Mouse (Mus musculus) heart, postnatal 14 days (tissue): Measurements from ENCODE around the gene 1700013G24Rik. TPM values are rescaled to one million over a fixed set of nuclear protein-coding genes. Genes with fewer than 3 reads are reported as not detected.

ENCODE experiments used
- DNase-seq, 2 experiments: peaks; one replicate each; pipeline ENCODE4 v3.0.0; 2021 to 2022
- intact Hi-C: fragments of 180-260 bp; cut with DNase I; formaldehyde crosslinking; loops from one replicate; pipeline ENCODE4 v1.15.1; 2025
- total RNA-seq, 2 experiments: library from RNA; stranded (reverse); gene quantifications; 2 replicates each; pipeline ENCODE4 v1.2.3; 2021

The 1700013G24Rik gene
- total RNA-seq, 2 experiments from 2014 or later, result not detected

DNA sequence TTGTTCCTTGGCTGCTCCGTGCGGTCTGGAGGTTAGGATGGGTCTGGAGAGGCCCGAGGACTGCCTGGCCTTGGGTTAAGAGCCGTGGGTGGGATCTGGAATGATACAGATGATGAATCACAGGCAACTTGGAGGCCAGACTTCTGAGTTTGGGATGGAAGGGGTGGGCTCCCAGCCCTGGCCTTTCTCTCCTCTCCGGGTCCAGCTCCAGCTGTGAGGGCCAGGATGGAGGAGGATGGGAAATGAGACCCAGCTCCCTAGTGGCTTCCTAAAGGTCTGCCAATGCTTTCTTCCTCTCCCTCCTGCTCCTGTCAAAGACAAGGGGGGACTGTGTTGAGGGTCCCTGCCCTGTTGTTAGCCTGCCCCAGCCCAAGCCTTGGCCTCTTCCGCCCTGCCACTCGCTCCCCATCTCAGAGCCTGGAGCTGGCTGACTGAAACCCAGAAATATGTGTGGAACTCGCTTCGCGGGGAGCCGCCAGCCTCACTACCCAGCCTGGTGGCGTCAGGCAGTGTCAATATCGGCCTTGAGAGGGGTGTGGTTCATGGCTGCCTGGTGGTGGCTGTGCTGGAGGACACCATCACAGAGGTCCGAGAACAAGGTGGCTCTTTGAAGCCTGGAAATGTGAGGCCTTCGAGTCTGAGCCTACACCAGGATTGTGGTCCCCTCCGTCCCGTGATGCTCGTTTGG is 20.8 kb downstream of the 1700013G24Rik start:
- intact Hi-C loops, result no loop called here
- DNase-seq, result peak in 1 of 2 experiments; percentile 55

DNA sequence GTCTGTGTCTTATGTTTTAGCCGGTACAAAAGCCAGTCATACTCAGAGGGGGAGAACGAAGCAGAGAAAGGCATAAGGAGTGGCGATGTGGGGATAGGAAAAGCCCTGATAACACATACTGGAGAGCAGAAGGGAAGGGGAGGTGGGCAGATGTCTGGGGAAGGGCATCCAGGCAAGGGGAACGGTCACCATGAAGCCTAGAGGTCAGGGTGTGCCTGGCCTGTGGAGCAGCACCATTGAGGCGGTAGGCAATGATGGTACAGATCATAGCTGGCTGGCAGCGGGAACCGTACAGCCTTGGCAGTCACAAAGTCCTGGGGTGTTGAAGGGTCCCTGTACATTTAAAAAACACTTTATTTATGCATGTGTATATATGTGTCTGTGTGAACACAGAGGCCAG is 21.6 kb downstream of the 1700013G24Rik start:
- intact Hi-C loops, result no loop called here
- DNase-seq, result no peak

DNA sequence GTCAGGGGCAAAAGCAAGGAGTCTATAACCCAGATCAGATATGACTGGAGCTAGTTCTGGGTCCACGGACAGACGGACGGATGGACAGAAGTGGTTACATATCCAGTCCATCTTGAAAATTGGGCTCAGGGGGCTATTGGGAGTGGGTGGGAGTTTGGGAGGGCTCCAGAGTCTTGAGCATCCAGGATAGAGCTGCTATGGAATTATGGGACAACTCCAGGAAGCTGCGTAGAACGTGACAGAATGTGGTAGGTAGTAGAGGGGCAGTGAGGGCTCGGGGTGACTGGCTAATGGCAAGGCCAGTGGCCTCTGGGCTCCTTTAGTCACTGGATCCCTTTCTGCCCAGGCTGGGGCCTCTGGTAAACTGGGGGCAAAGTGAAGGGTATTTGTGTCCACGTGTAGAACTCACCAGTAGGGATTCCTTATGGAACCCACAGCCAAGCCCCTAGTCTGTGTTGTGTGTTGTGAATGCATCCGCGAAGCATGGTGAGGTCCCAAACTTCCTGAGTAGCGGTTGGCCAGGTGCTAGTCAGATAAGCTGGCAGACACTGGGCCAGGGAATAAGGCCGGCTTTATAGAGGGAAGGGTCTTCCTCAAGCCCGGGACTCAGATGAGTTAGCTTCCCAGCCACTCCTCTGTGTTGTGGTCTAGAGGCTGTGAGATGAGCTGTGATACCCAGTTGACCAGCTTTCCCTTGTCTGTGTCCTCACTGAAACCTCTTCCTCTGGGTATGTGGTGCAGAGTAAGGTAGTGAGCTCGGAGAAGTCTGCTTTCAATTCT is 22.4 kb downstream of the 1700013G24Rik start:
- intact Hi-C loops, result no loop called here
- no peak for DNase-seq

- peak; percentile 85 for DNase-seq
- intact Hi-C loops, result no loop called here
Observed at GRCm38 (mm10) chr4:137476065-137476760, 23.1 kb downstream of the 1700013G24Rik start.

- intact Hi-C loops, result no loop called here
- DNase-seq, result peak; percentile 83 to 87
Observed at GRCm38 (mm10) chr4:137476761-137477237, 23.7 kb downstream of the 1700013G24Rik start.

GRCm38 (mm10) chr4:137477611-137478010 is 24.5 kb downstream of the 1700013G24Rik start:
- DNase-seq, result no peak

GRCm38 (mm10) chr4:137478306-137478705 is 25.2 kb downstream of the 1700013G24Rik start:
- DNase-seq, result peak in 1 of 2 experiments; percentile 46
- intact Hi-C loops, result loop anchor here (1.0 kb wide), 1 partner anchor 8 kb away; no protein-coding TSS in a partner anchor

More at GRCm38 (mm10) chr4:137477611-137478010, 24.5 kb downstream of the 1700013G24Rik start:
- intact Hi-C loops, result loop anchor here (1.0 kb wide), 1 partner anchor 7 kb away; no protein-coding TSS in a partner anchor

GRCm38 (mm10) chr4:137479757-137480156 is 26.7 kb downstream of the 1700013G24Rik start:
- intact Hi-C loops, result no loop called here

GRCm38 (mm10) chr4:137480191-137480992 is 27.3 kb downstream of the 1700013G24Rik start:
- intact Hi-C loops, result no loop called here

More at GRCm38 (mm10) chr4:137479757-137480156, 26.7 kb downstream of the 1700013G24Rik start:
- DNase-seq, result no peak

DNA sequence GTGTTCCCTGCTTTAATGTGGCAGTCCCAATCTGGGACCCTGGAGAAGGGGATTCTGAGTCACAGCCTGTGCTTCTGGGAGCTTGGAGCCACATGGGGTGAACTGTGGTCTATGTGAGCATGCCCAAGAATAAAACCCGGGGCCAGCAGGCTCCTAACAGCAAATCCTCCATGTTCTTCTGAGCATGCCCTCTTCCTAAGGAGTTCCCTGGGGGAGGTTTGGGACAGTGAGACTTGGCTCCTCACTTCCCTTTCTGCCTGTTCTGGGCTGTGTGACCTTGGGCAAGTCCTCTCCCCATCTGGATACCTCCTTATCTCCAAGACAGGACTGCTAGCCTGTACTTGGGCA is 27.9 kb downstream of the 1700013G24Rik start:
- intact Hi-C loops, result no loop called here
- peak in 1 of 2 experiments; percentile 12 for DNase-seq

More at GRCm38 (mm10) chr4:137480191-137480992, 27.3 kb downstream of the 1700013G24Rik start:
- DNase-seq, result no peak

DNA sequence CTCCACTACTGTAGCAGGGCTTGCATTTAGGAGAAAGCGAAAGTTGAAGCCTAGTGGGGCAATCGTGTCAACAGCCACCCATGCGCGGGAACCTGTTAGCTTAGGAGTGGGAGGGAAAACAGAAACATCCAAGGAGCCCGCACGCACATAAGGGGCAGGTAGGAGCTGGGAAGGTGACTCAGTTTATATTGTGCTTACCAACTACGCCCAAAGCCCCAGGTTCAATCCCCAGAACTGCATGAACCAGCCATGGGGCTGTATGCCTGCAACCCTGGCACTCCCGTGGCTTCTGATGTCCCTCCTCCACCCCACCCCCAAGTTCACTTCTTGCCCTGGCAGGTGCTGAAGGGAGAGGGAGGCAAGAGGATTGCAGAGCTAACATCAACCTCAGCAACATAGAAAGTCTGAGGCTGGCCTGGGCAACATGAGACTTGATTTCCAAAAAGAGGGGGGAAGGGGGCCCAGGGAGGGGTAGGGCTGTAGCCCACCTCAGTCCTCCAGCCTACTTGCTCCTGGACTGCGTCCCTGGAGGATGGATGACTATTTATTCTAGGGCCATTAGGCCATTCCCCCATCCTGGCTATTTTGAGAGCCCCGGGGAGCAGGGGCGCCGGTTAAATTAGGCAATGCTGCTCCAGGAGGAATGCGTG is 28.4 kb downstream of the 1700013G24Rik start:
- intact Hi-C loops, result no loop called here
- no peak for DNase-seq

DNA sequence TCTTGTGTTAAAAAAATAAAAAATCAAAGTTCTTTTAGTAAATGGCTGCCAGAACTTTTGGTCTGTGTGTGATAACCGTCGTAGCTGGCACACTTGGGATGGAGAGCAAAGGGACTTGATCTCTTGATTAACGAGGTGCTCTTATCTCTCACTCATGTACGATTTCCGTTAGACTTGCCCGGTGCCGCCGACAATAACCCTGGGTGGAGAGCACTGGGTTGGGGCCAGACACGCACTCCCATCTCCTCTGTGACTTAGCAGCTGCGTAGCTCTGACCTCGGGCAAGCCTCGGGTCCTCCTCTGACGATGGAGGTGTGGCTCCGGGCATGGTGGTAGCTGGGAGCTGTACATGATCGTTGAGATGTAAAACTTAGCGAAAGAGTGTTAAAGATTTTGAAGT is 30.8 kb downstream of the 1700013G24Rik start:
- intact Hi-C loops, result no loop called here
- DNase-seq, result peak in 1 of 2 experiments; percentile 61

DNA sequence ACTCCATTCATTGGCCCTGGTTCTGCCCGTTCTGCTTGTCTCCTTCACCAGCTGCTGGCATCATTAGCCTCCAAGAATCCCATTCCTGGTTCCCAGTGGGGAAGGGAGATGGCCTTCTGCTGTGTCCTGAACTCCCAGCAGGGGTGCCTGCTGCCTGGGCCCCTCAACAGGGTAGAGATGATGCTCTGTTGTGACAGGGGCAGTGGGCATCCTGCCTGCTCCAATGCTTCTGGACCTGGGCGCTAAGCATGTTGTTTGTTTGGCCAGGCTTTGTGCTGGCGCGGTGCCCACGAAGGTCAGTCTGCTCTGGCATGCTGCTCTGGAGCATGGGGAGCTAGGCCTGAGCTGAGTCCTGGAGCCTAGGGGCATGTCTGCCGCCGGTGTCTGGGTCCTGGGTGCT is 31.5 kb downstream of the 1700013G24Rik start:
- intact Hi-C loops, result no loop called here
- peak; percentile 75 to 81 for DNase-seq

- intact Hi-C loops, result no loop called here
- DNase-seq, result peak in 1 of 2 experiments; percentile 38
Observed at GRCm38 (mm10) chr4:137485258-137485960, 32.3 kb downstream of the 1700013G24Rik start.

DNA sequence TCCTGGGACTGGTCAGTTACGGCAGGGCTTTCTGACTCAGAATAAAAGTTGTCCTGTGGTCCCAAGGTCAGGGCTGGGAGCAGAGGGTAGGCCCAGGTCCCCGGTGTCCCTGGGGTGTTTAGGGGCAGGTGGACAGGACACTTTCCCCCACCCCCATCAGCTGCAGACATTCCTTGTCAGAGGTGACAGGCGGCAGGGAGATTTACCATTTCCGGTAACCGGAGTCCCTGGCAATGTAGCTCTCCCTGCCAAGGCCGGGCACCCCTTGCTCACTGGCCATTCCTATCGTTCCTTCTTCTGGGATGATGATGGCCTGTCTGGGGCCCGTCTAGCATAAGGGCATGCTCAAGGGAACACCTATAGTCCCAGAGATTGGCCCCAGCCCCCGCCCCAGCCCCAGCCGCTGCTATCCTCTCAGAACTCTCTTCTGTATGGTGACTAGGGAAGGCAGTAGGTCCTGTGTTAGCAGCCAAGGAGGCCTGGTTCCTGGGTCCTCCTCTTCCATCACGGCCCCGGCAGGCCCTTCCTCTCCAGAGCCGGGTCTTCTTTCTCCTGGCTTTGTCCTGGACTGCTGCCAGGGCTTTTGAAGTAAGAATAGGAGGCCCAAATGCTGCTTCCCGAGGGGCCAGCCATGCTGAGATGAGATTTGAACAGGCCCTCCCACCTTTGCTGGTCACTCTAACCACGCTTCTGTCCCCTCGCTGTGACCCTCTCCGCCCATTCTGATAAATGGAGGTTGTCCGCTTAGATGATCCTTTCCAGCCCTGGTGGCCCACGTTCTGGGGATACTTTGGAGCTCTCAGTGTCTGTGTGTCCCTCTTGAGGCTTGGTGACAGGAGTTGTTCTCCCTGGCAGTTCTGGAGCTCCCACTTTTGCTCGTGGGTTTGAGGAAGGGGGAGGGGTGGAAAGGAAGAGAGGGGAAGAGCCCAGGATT is 33.3 kb downstream of the 1700013G24Rik start:
- DNase-seq, result peak in 1 of 2 experiments; percentile 74
- intact Hi-C loops, result no loop called here

- DNase-seq, result peak; percentile 86 to 90
- intact Hi-C loops, result no loop called here
Observed at GRCm38 (mm10) chr4:137487286-137488000, 34.4 kb downstream of the 1700013G24Rik start.

DNA sequence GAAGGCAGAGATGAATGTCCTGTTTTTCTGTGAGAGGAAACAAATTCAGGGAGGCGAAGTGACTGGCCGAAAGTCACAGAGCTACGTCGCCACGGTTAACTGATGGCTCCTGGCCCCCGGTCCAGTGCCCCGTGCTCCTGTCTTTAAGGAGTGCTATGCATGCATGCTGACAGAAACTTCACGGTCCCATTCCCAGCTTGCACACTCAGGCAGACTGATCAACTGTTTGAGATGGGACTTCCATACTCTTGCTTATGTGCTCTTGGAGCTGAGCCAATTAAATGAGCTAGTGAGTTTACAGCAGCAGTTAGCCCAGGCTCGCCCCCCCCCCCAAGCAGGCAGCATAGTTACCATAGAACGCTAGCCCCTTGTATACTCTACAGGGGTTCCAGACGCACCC is 35.0 kb downstream of the 1700013G24Rik start:
- no peak for DNase-seq
- intact Hi-C loops, result no loop called here
